Mouse (Mus musculus): ENCODE measurements around the gene Mfsd4a.

The Mfsd4a gene

GRCm38 (mm10) chr1:132030574-132030973, 37.3 kb downstream of the Mfsd4a start:
- in situ Hi-C loops (cut with MboI; ENCODE audit: low pct_unique_long_range_greater_than_20kb in 1 of 2, low sequenced_read_pairs in 2 of 2, unreplicated experiment in 1 of 2), result no loop called here

DNA sequence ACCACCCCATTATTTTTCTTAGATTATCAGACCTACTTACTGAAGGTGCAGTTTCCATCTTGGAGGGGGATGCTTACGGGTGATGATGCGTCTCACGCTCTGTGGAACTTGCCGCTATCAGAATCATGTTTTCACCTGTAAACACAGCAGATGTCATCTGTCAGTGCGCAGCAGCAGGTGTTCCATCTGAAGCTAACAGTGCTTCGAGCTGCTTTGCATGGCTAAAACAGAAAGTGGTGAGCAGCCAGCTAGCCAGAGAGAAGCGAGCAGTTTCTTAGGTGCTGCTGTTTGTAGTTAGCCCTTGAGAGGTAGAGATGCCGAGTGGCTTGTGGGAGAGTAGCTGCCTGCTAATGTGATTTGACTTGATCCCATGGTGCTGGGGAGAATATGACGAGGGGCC, 39.4 kb downstream of the Mfsd4a start:
- in situ Hi-C loops (cut with MboI; ENCODE audit: low pct_unique_long_range_greater_than_20kb in 1 of 2, low sequenced_read_pairs in 2 of 2, unreplicated experiment in 1 of 2), result no loop called here

- in situ Hi-C loops (cut with MboI; ENCODE audit: low pct_unique_long_range_greater_than_20kb in 1 of 2, low sequenced_read_pairs in 2 of 2, unreplicated experiment in 1 of 2), result no loop called here
Measured at GRCm38 (mm10) chr1:132027978-132028377, 39.9 kb downstream of the Mfsd4a start.

DNA sequence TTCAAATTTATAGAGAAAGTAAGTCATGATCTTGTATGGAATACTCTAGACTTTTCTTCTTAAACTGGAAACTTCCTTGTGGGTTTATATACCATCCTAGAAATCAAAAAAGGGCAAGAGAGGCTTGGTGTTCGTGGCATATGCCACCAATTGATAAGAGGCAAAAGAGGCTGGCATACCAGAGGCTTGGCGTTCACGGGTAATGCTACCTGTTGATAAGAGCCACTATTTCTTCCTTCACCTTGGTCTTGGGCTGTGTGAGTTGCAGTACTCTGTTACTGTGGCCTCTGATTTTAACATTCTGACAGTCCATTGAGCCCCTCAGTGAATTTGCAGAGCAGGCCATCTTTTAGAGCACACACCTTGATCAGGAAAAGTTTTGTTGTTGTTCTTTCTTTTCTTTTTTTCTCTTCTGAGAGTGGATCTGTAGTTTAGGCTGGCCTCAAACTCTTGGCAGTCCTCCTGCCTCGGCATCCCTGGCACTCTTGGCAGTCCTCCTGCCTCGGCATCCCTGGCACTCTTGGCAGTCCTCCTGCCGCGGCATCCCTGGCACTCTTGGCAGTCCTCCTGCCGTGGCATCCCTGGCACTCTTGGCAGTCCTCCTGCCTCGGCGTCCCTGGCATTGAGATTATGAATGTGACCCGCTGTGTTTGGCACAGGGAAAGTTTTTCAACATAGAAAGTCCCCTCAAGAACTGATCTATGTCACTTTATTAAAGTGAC, 40.8 kb downstream of the Mfsd4a start:
- in situ Hi-C loops (cut with MboI; ENCODE audit: low pct_unique_long_range_greater_than_20kb in 1 of 2, low sequenced_read_pairs in 2 of 2, unreplicated experiment in 1 of 2), result no loop called here

- in situ Hi-C loops (cut with MboI; ENCODE audit: low pct_unique_long_range_greater_than_20kb in 1 of 2, low sequenced_read_pairs in 2 of 2, unreplicated experiment in 1 of 2), result no loop called here
Measured at GRCm38 (mm10) chr1:132022107-132022506, 45.8 kb downstream of the Mfsd4a start.

- in situ Hi-C loops (cut with MboI; ENCODE audit: low pct_unique_long_range_greater_than_20kb in 1 of 2, low sequenced_read_pairs in 2 of 2, unreplicated experiment in 1 of 2), result no loop called here
Measured at GRCm38 (mm10) chr1:132019876-132020275, 48.0 kb downstream of the Mfsd4a start.

GRCm38 (mm10) chr1:132016691-132017090, 51.2 kb downstream of the Mfsd4a start:
- in situ Hi-C loops (cut with MboI; ENCODE audit: low pct_unique_long_range_greater_than_20kb in 1 of 2, low sequenced_read_pairs in 2 of 2, unreplicated experiment in 1 of 2), result no loop called here

DNA sequence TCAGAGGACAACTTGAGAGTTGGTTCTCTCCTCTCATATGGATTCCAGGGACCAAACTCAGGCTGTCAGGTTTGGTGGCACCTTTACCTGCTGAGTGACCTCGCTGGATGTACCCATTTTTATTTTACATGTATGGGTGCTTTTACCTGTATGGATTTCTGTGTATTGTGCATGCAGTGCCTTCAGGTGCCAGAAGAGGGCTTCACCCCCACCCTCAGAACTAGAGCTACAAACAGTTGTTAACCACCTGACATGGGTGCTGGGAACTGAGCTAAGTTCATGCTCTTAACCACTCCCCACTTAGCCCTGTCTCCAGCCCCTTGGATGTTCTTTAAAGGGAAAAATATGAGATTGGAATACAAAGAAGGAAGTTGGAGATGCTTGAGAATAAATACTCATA, 53.1 kb downstream of the Mfsd4a start:
- in situ Hi-C loops (cut with MboI; ENCODE audit: low pct_unique_long_range_greater_than_20kb in 1 of 2, low sequenced_read_pairs in 2 of 2, unreplicated experiment in 1 of 2), result no loop called here

DNA sequence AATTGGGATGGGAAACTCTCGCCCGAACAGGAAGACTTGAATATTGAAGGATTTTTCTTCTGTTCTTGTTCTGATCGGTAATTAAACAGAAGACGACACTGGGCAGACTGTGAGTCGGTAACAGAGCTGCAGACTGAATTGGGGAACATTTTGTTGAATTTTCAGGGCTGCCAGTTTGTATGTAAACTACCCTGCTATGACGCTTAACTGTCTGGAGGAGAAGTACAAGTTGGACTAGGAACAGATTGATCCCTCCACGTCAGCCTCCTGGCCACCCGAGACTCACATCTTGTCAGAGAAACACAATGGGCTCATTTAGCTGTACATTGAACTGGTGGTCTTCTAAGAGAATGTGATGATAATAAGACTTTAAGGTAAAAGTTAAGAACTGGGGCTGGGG, 55.0 kb downstream of the Mfsd4a start:
- in situ Hi-C loops (cut with MboI; ENCODE audit: low pct_unique_long_range_greater_than_20kb in 1 of 2, low sequenced_read_pairs in 2 of 2, unreplicated experiment in 1 of 2), result no loop called here

DNA sequence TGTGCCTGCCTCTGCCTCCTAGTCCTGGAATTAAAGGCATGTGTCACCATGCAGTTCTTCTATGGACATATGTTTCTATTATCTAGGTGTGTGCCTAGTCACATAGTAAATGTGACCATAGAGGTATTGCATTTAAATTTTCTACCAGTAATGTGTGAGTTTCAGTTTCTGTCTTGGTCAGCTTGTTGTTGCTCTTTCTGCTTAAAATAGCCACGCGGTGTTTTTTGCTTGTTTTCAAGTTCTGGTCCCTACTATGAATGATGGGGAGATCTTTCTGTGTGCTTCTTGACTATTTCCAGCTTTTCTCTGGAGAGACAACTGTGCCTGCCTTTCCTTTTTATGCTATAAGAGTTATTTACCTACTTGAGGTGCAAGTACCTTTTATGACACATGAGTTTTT, 56.1 kb downstream of the Mfsd4a start:
- in situ Hi-C loops (cut with MboI; ENCODE audit: low pct_unique_long_range_greater_than_20kb in 1 of 2, low sequenced_read_pairs in 2 of 2, unreplicated experiment in 1 of 2), result no loop called here

- in situ Hi-C loops (cut with MboI; ENCODE audit: low pct_unique_long_range_greater_than_20kb in 1 of 2, low sequenced_read_pairs in 2 of 2, unreplicated experiment in 1 of 2), result no loop called here
Measured at GRCm38 (mm10) chr1:132010632-132011501, 57.0 kb downstream of the Mfsd4a start.

GRCm38 (mm10) chr1:132008881-132009644, 58.8 kb downstream of the Mfsd4a start:
- in situ Hi-C loops (cut with MboI; ENCODE audit: low pct_unique_long_range_greater_than_20kb in 1 of 2, low sequenced_read_pairs in 2 of 2, unreplicated experiment in 1 of 2), result no loop called here

GRCm38 (mm10) chr1:132007828-132008827, 59.7 kb downstream of the Mfsd4a start:
- in situ Hi-C loops (cut with MboI; ENCODE audit: low pct_unique_long_range_greater_than_20kb in 1 of 2, low sequenced_read_pairs in 2 of 2, unreplicated experiment in 1 of 2), result no loop called here

DNA sequence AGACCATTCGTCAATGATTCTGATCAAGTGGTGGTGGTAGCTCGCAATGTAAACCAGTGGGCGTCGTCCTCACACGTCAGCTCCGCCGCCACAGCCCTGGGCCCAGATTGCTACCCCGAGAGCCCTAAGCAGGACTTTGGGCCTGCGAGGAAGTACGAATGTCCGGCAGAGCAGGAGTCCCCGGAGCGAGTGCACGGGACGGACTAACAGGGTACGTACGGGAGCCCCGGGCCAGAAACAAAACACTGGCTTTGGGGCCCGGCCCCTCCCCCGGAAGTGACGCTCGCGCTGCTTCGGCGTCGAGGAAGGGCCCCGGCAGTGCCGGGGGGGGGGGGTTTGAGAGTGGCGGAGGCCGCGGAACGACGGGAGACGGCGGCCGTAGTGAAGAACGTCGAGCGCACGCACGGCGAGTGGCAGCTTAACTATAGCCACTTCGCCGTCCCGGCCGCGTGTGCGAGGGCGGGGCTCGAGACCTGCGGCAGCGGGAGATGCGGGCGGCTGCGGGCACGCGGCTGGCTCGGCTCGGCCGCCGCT, 60.5 kb downstream of the Mfsd4a start, which contains the start of gene Elk4:
Elk4 (plus strand) TSS at position 326 of the 534 bp plus-strand sequence.
- in situ Hi-C loops (cut with MboI; ENCODE audit: low pct_unique_long_range_greater_than_20kb in 1 of 2, low sequenced_read_pairs in 2 of 2, unreplicated experiment in 1 of 2), result no loop called here

DNA sequence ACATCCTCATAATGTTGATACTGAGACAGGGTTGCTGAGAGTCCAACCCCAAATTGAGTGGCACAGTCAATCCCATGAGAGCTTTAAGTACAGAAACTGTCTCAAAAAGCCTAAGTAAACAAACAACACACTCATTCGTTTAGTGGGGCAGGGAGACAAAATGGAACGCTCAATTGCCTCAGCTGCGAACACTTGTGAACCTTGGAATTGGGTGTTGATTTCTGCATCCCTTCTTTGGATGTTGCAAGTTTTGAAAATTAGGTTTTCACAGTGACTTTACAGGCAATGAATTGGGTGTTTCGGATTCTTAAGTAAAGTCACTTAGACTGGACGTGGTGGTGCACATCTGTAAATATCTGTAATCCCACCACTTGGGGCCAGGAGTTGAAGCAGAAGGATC, 61.1 kb downstream of the Mfsd4a start:
- in situ Hi-C loops (cut with MboI; ENCODE audit: low pct_unique_long_range_greater_than_20kb in 1 of 2, low sequenced_read_pairs in 2 of 2, unreplicated experiment in 1 of 2), result no loop called here

- in situ Hi-C loops (cut with MboI; ENCODE audit: low pct_unique_long_range_greater_than_20kb in 1 of 2, low sequenced_read_pairs in 2 of 2, unreplicated experiment in 1 of 2), result no loop called here
Measured at GRCm38 (mm10) chr1:132006046-132006445, 61.8 kb downstream of the Mfsd4a start.

GRCm38 (mm10) chr1:132005466-132005865, 62.4 kb downstream of the Mfsd4a start:
- in situ Hi-C loops (cut with MboI; ENCODE audit: low pct_unique_long_range_greater_than_20kb in 1 of 2, low sequenced_read_pairs in 2 of 2, unreplicated experiment in 1 of 2), result no loop called here
